Mouse (Mus musculus) liver, adult 2 months (tissue): ENCODE data around the gene Cfap77.

Experiments
- CTCF ChIP-seq: fragments of 200-500 bp; IDR thresholded peaks from 2 replicates; pipeline ENCODE4 v1.5.1; 2011; ENCODE audit warnings: low read depth, low read length, control low read depth
- POLR2A ChIP-seq: fragments of 200-500 bp; IDR thresholded peaks from 2 replicates; pipeline ENCODE4 v1.6.1; 2011; ENCODE audit warnings: low read length, control low read depth; ENCODE audit not compliant: insufficient read depth; ENCODE audit errors: extremely low read depth

GRCm38 (mm10) chr2:28895876-28896275, 159.0 kb downstream of the Cfap77 start:
- no peak for TF ChIP-seq CTCF
- TF ChIP-seq POLR2A = no peak
